25 mouse cellular contexts compared by ENCODE assay signal in genomic region chr14:93895131-93895530, GRCm38 (mm10). TPM values are rescaled to one million over a fixed set of nuclear protein-coding genes. Genes with fewer than 3 reads are reported as not detected.
"Had no signal": no experiment of that assay in that cellular context is flagged by ENCODE, and none has a peak within 500 bp of the region (broad histone marks: within the 10 kb centered on the region; RNA-seq: fewer than 3 reads in every experiment).

No protein-coding gene starts in this region.

- H3K27ac ChIP-seq: heart, adult 2 months; heart, embryonic 13.5 days; heart, embryonic 15.5 days; hindbrain, embryonic 13.5 days; hindbrain, embryonic 15.5 days; hindbrain, postnatal 0 days; kidney, embryonic 15.5 days; kidney, postnatal 0 days; limb, embryonic 13.5 days; limb, embryonic 15.5 days had no signal

- H3K4me3 ChIP-seq: heart, adult 2 months; heart, embryonic 13.5 days; heart, embryonic 15.5 days; hindbrain, embryonic 13.5 days; hindbrain, embryonic 15.5 days; kidney, embryonic 15.5 days; limb, embryonic 13.5 days; limb, embryonic 15.5 days had no signal

- DNase-seq: forebrain, postnatal 0 days; gastrocnemius, postnatal 14 days; gastrocnemius, postnatal 36 days; heart, adult 11 months; heart, adult 2 months; heart, postnatal 14 days; heart, postnatal 36 days; kidney, adult 11 months; kidney, adult 2 months; kidney, adult 9 months; kidney, postnatal 14 days; kidney, postnatal 36 days; layer of hippocampus, adult 9-11 months; layer of hippocampus, postnatal 36 days; left cerebral cortex, postnatal 4 days had no signal

RNA-seq across cellular contexts. Expression of gene Pcdh9, which starts 4.7 kb away (rescaled TPM):
- total RNA-seq: hematopoietic stem cell, adult 5-6 weeks had no signal
